Mouse (Mus musculus) heart, embryonic 15.5 days (tissue): ENCODE measurements around the gene Yaf2. TPM values are rescaled to one million over a fixed set of nuclear protein-coding genes. Genes with fewer than 3 reads are reported as not detected.
"Not testable (repeated sequence)": the region's sequence is repeated elsewhere in the genome, so short reads cannot be mapped to it uniquely, and the experiment has no call there.

Experiments used
- ATAC-seq: fragments of 200-750 bp; cut with Nextera tagmentation; replicated peaks from 2 replicates; pipeline ENCODE4 v1.8.0; 2017; ENCODE audit warnings: low read depth, moderate TSS enrichment; ENCODE audit not compliant: insufficient number of reproducible peaks, insufficient read depth, low FRiP score
- H3K27ac ChIP-seq: fragments of 300-500 bp; sonication (generic); 2 replicates; pipeline ENCODE4 v1.5.1; 2015; ENCODE audit warnings: mild to moderate bottlenecking, inconsistent platforms
- H3K27me3 ChIP-seq: fragments of 300-500 bp; sonication (generic); 2 replicates; pipeline ENCODE4 v1.6.1; 2015; ENCODE audit warnings: inconsistent platforms
- H3K36me3 ChIP-seq: fragments of 300-500 bp; sonication (generic); 2 replicates; pipeline ENCODE4 v1.6.1; 2015; ENCODE audit warnings: mild to moderate bottlenecking, inconsistent platforms
- H3K4me1 ChIP-seq: fragments of 300-500 bp; sonication (generic); replicated peaks from 2 replicates; pipeline ENCODE4 v1.6.1; 2015; ENCODE audit warnings: inconsistent platforms
- H3K4me2 ChIP-seq: fragments of 300-500 bp; sonication (generic); 2 replicates; pipeline ENCODE4 v1.6.1; 2015; ENCODE audit warnings: inconsistent platforms, mild to moderate bottlenecking, moderate library complexity
- H3K4me3 ChIP-seq: fragments of 300-500 bp; sonication (generic); 2 replicates; pipeline ENCODE4 v1.5.1; 2015; ENCODE audit warnings: mild to moderate bottlenecking, inconsistent platforms
- H3K9ac ChIP-seq: fragments of 300-500 bp; sonication (generic); 2 replicates; pipeline ENCODE4 v1.6.1; 2015; ENCODE audit warnings: mild to moderate bottlenecking, inconsistent platforms
- H3K9me3 ChIP-seq: fragments of 300-500 bp; sonication (generic); replicated peaks from 2 replicates; pipeline ENCODE4 v1.6.1; 2016; ENCODE audit warnings: inconsistent platforms
- WGBS: fragments of 180-500 bp; shearing (Covaris S2); methylation state at CpG from one replicate; pipeline ENCODE4 v1.1.7; 2015; ENCODE audit warnings: mixed read lengths; 5-methylcytosine and 5-hydroxymethylcytosine counted together
- polyA plus RNA-seq: library from polyadenylated mRNA; unstranded; fragments of >200 nt; fragmentation: Nextera tagmentation; extraction: Ambion mirVana; gene quantifications from 2 replicates; pipeline ENCODE4 v1.2.1, GENCODE M21; 2015

Yaf2 gene
- polyA plus RNA-seq, 1 experiment from 2014 or later = 74.5 TPM

- Histone ChIP-seq H3K9me3 (no peaks in the 10 kb centered on the region), H3K4me1 (peaks cover 12% of the 10 kb centered on the region), H3K27ac (peak overlapping the region; percentile 96), H3K9ac (peak overlapping the region; percentile 94), H3K36me3 (peaks cover 8% of the 10 kb centered on the region; the same call in 1 of the 2 replicates), H3K4me3 (peak overlapping the region; percentile 68), H3K4me2 (peak overlapping the region; percentile 87), H3K27me3 (no peaks in the 10 kb centered on the region)
- ATAC-seq = peak; percentile 71
- WGBS = under 1% methylated on average over 66 of the region's 110 CpGs
Measured at GRCm38 (mm10) chr15:93335821-93336657, 696 bp downstream of the Yaf2 start.

DNA sequence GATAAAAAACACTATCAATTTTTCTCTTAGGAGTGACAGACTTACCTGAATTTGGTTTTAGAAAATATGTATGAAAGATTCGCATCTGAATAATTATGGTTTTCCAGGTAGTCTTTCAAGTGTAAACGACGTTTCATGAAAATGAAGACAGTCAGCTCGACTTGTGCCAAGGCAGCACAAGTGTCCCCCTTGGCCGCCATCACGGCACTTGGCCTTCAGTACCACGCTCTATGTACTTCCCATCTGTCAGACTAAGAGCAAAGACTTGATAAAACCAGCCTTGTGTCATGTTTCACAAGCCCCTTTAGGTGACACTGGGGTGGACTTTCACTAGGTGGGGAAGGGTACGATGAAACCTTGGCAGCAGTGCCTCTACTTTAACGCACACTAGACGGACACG is 5.5 kb downstream of the Yaf2 start:
- Histone ChIP-seq H3K36me3 (peaks cover 8% of the 10 kb centered on the region; the same call in 1 of the 2 replicates), H3K4me1 (peaks cover 21% of the 10 kb centered on the region), H3K4me2 (no peak overlapping the region), H3K4me3 (no peak overlapping the region), H3K9ac (no peak overlapping the region), H3K27ac (no peak overlapping the region), H3K27me3 (no peaks in the 10 kb centered on the region), H3K9me3 (no peaks in the 10 kb centered on the region)
- WGBS = 84% methylated on average over 11 of the region's 11 CpGs
- no peak for ATAC-seq

DNA sequence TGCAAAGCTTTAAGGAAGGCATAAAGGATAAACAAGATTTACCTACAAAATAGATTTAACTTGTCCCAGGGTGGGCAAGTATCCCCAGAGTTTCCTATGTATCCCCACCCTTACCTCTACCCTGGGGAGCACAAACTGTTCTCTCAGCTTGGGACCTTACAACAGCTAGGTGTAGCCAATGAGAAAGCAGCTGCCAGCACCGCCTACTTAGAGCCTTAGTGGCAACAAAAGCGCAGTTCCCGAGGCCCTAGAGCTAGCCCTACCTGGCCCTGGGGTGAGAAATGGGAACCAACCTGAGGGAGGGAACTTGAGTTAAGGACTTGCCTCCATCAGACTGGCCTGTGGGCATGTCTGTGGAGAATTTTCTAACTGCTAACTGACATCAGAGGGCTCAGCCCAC is 9.5 kb downstream of the Yaf2 start:
- Histone ChIP-seq H3K27me3 (no peaks in the 10 kb centered on the region), H3K27ac (no peak overlapping the region), H3K9me3 (no peaks in the 10 kb centered on the region), H3K4me1 (peaks cover 28% of the 10 kb centered on the region), H3K9ac (no peak overlapping the region), H3K36me3 (no peaks in the 10 kb centered on the region), H3K4me2 (no peak overlapping the region), H3K4me3 (no peak overlapping the region)
- WGBS = 60% methylated on average over 3 of the region's 3 CpGs
- ATAC-seq = no peak

GRCm38 (mm10) chr15:93326651-93327050 is 10.1 kb downstream of the Yaf2 start:
- Histone ChIP-seq H3K4me2 (no peak overlapping the region), H3K9ac (no peak overlapping the region), H3K9me3 (no peaks in the 10 kb centered on the region), H3K36me3 (no peaks in the 10 kb centered on the region), H3K27ac (no peak overlapping the region), H3K4me3 (no peak overlapping the region), H3K4me1 (peaks cover 28% of the 10 kb centered on the region), H3K27me3 (no peaks in the 10 kb centered on the region)
- no peak for ATAC-seq
- WGBS = 63% methylated on average over 10 of the region's 10 CpGs

- no peak overlapping the region for H3K4me3 ChIP-seq
- H3K27me3 ChIP-seq = no peaks in the 10 kb centered on the region
- no peaks in the 10 kb centered on the region for H3K36me3 ChIP-seq
- no peaks in the 10 kb centered on the region for H3K9me3 ChIP-seq
- no peak overlapping the region for H3K9ac ChIP-seq
- 0 out of 2 replicates have a peak overlapping the region, but pooled peaks have one; percentile 3 for H3K27ac ChIP-seq
- no peak; the same call in 1 of the 2 replicates for ATAC-seq
- 28% methylated on average over 5 of the region's 5 CpGs for WGBS
- no peak overlapping the region for H3K4me2 ChIP-seq
- H3K4me1 ChIP-seq = peaks cover 28% of the 10 kb centered on the region
Measured at GRCm38 (mm10) chr15:93325360-93325759, 11.4 kb downstream of the Yaf2 start.

- peaks cover 6% of the 10 kb centered on the region for H3K4me1 ChIP-seq
- no peaks in the 10 kb centered on the region for H3K27me3 ChIP-seq
- no peak overlapping the region for H3K4me2 ChIP-seq
- H3K9ac ChIP-seq = no peak overlapping the region
- H3K9me3 ChIP-seq = no peaks in the 10 kb centered on the region
- H3K4me3 ChIP-seq = no peak overlapping the region
- 77% methylated on average over 1 of the region's 1 CpGs for WGBS
- peak; percentile 67; the same call in 1 of the 2 replicates for ATAC-seq
- H3K27ac ChIP-seq = peak overlapping the region; percentile 4; the same call in 1 of the 2 replicates
- no peaks in the 10 kb centered on the region for H3K36me3 ChIP-seq
Measured at GRCm38 (mm10) chr15:93318781-93319180, 18.0 kb downstream of the Yaf2 start.

GRCm38 (mm10) chr15:93310304-93310703 is 26.4 kb downstream of the Yaf2 start:
- H3K27me3 ChIP-seq, ATAC-seq: not testable (repeated sequence)
- WGBS = 92% methylated on average over 4 of the region's 4 CpGs

GRCm38 (mm10) chr15:93298197-93298596 is 38.5 kb downstream of the Yaf2 start:
- WGBS = 74% methylated on average over 2 of the region's 2 CpGs
- no peak overlapping the region for H3K27ac ChIP-seq
- no peaks in the 10 kb centered on the region for H3K36me3 ChIP-seq
- H3K9me3 ChIP-seq = no peaks in the 10 kb centered on the region
- no peak overlapping the region for H3K4me2 ChIP-seq
- H3K4me3 ChIP-seq = no peak overlapping the region
- no peaks in the 10 kb centered on the region for H3K27me3 ChIP-seq
- ATAC-seq = no peak
- H3K4me1 ChIP-seq = peaks cover 11% of the 10 kb centered on the region; the same call in 1 of the 2 replicates
- no peak overlapping the region for H3K9ac ChIP-seq

More at GRCm38 (mm10) chr15:93310304-93310703, 26.4 kb downstream of the Yaf2 start:
- H3K4me3 ChIP-seq, H3K4me1 ChIP-seq, H3K9ac ChIP-seq, H3K36me3 ChIP-seq, H3K4me2 ChIP-seq, H3K9me3 ChIP-seq, H3K27ac ChIP-seq: not testable (repeated sequence)

- Histone ChIP-seq H3K9ac (no peak overlapping the region), H3K4me3 (no peak overlapping the region), H3K27me3 (no peaks in the 10 kb centered on the region), H3K9me3 (no peaks in the 10 kb centered on the region), H3K36me3 (no peaks in the 10 kb centered on the region), H3K4me2 (no peak overlapping the region), H3K27ac (no peak overlapping the region), H3K4me1 (peaks cover 10% of the 10 kb centered on the region; the same call in 1 of the 2 replicates)
- no peak for ATAC-seq
- 66% methylated on average over 11 of the region's 11 CpGs for WGBS
Measured at GRCm38 (mm10) chr15:93294483-93294882, 42.3 kb downstream of the Yaf2 start.

- 79% methylated on average over 4 of the region's 4 CpGs for WGBS
- ATAC-seq = no peak
Measured at GRCm38 (mm10) chr15:93288321-93288720, 48.4 kb downstream of the Yaf2 start.

DNA sequence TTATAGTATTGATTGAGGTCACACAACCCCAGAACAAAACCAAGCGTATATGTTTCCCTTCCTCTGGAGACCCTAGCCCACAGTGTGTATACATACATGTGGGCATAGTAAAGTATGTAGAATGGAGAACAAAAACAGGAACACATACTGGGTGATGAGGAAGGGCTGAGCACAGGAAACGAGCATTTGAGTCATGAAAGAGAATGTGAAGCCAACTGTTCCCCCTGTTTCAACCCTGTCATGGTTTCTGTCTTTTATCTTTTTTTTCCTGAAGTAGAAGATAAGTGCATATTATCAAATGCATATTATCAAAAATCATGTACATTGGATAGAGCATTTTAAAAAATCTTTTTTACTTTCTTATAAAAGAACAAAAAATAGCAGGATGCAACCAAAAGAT is 49.1 kb downstream of the Yaf2 start:
- H3K36me3 ChIP-seq = peaks cover 3% of the 10 kb centered on the region
- ATAC-seq = no peak
- 61% methylated on average over 2 of the region's 2 CpGs for WGBS
- H3K9ac ChIP-seq = no peak overlapping the region
- no peaks in the 10 kb centered on the region for H3K9me3 ChIP-seq
- no peak overlapping the region for H3K4me3 ChIP-seq
- H3K27me3 ChIP-seq = no peaks in the 10 kb centered on the region
- H3K27ac ChIP-seq = no peak overlapping the region
- H3K4me1 ChIP-seq = 0 out of 2 replicates have a peak, but pooled peaks cover 3% of the 10 kb centered on the region
- no peak overlapping the region for H3K4me2 ChIP-seq

More at GRCm38 (mm10) chr15:93288321-93288720, 48.4 kb downstream of the Yaf2 start:
- Histone ChIP-seq H3K4me1 (0 out of 2 replicates have a peak, but pooled peaks cover 3% of the 10 kb centered on the region), H3K27me3 (no peaks in the 10 kb centered on the region), H3K36me3 (peaks cover 3% of the 10 kb centered on the region), H3K4me3 (no peak overlapping the region), H3K27ac (no peak overlapping the region), H3K9ac (no peak overlapping the region), H3K9me3 (no peaks in the 10 kb centered on the region), H3K4me2 (no peak overlapping the region)
